Mouse (Mus musculus) hindbrain, embryonic 11.5 days (tissue): ENCODE measurements around the gene Prss32. TPM values are rescaled to one million over a fixed set of nuclear protein-coding genes. Genes with fewer than 3 reads are reported as not detected.

ENCODE experiments used
- ATAC-seq: fragments of 200-750 bp; cut with Nextera tagmentation; 2 replicates; pipeline ENCODE4 v1.8.0; 2017; ENCODE audit warnings: mild to moderate bottlenecking, moderate TSS enrichment, moderate library complexity; ENCODE audit not compliant: low FRiP score
- DNase-seq: peaks from one replicate; pipeline ENCODE4 v3.0.0-alpha.2; 2015; ENCODE audit warnings: low spot score
- H3K27ac ChIP-seq: fragments of 300-500 bp; sonication (generic); 2 replicates; pipeline ENCODE4 v1.5.1; 2014; ENCODE audit warnings: mild to moderate bottlenecking, low read depth, low read length
- H3K27me3 ChIP-seq: fragments of 300-500 bp; sonication (generic); 2 replicates; pipeline ENCODE4 v1.6.1; 2014; ENCODE audit warnings: mild to moderate bottlenecking, low read length, moderate library complexity, mixed read lengths; ENCODE audit not compliant: control insufficient read depth, insufficient read depth
- H3K36me3 ChIP-seq: fragments of 300-500 bp; sonication (generic); 2 replicates; pipeline ENCODE4 v1.6.1; 2014; ENCODE audit warnings: mild to moderate bottlenecking, low read length, moderate library complexity, mixed read lengths; ENCODE audit not compliant: control insufficient read depth, insufficient read depth
- H3K4me1 ChIP-seq: fragments of 300-500 bp; sonication (generic); replicated peaks from 2 replicates; pipeline ENCODE4 v1.6.1; 2014; ENCODE audit warnings: low read length, mixed read lengths; ENCODE audit not compliant: control insufficient read depth, insufficient read depth
- H3K4me2 ChIP-seq: fragments of 300-500 bp; sonication (generic); replicated peaks from 2 replicates; pipeline ENCODE4 v1.6.1; 2014; ENCODE audit warnings: mild to moderate bottlenecking, low read depth, low read length
- H3K4me3 ChIP-seq: fragments of 300-500 bp; sonication (generic); 2 replicates; pipeline ENCODE4 v1.5.1; 2014; ENCODE audit warnings: low read depth, low read length
- H3K9ac ChIP-seq: fragments of 300-500 bp; sonication (generic); 2 replicates; pipeline ENCODE4 v1.6.1; 2014; ENCODE audit warnings: low read depth, low read length
- H3K9me3 ChIP-seq: fragments of 300-500 bp; sonication (generic); 2 replicates; pipeline ENCODE4 v1.6.1; 2016; ENCODE audit warnings: low read length; ENCODE audit not compliant: control insufficient read depth
- WGBS: fragments of 180-500 bp; shearing (Covaris S2); extraction: QIAGEN DNeasy Blood & Tissue Kit; methylation state at CpG from one replicate; pipeline ENCODE4 v1.1.7; 2014; 5-methylcytosine and 5-hydroxymethylcytosine counted together
- polyA plus RNA-seq: library from polyadenylated mRNA; unstranded; fragments of >200 nt; fragmentation: Nextera tagmentation; extraction: Ambion mirVana; gene quantifications from 2 replicates; pipeline ENCODE4 v1.2.1, GENCODE M21; 2014

Gene Prss32
- polyA plus RNA-seq, 1 experiment from 2014 or later: not detected

- ATAC-seq: peak; percentile 86
- DNase-seq: peak; percentile 72
Observed at GRCm38 (mm10) chr17:23828271-23829001, 15.2 kb upstream of the Prss32 start.

GRCm38 (mm10) chr17:23829064-23829619 lies 14.5 kb upstream of the Prss32 start, which contains the start of gene Elob:
Elob (minus strand) TSS chr17:23829136.
- peak; percentile 97 for ATAC-seq
- whole genome bisulfite sequencing: 1% methylated on average over 19 of the region's 42 CpGs
- no peaks in the 10 kb centered on the region for H3K9me3 ChIP-seq
- H3K36me3 ChIP-seq: 0 out of 2 replicates have a peak, but pooled peaks cover 5% of the 10 kb centered on the region
- peak within 1 kb of the TSS; percentile 88 for H3K9ac ChIP-seq
- H3K4me2 ChIP-seq: peak within 1 kb of the TSS; percentile 70
- H3K27ac ChIP-seq: peak within 1 kb of the TSS; percentile 80
- H3K27me3 ChIP-seq: no peaks in the 10 kb centered on the region
- 0 out of 2 replicates have a peak, but pooled peaks cover 2% of the 10 kb centered on the region for H3K4me1 ChIP-seq
- H3K4me3 ChIP-seq: peak within 1 kb of the TSS; percentile 87
- peak; percentile 90 for DNase-seq

More at GRCm38 (mm10) chr17:23828271-23829001, 15.2 kb upstream of the Prss32 start:
- H3K9me3 ChIP-seq: no peaks in the 10 kb centered on the region
- peak overlapping the region; percentile 88 for H3K9ac ChIP-seq
- H3K27me3 ChIP-seq: no peaks in the 10 kb centered on the region
- peak overlapping the region; percentile 87 for H3K4me3 ChIP-seq
- H3K36me3 ChIP-seq: peaks cover 9% of the 10 kb centered on the region; the same call in 1 of the 2 replicates
- peak overlapping the region; percentile 80 for H3K27ac ChIP-seq
- under 1% methylated on average over 39 of the region's 47 CpGs for WGBS
- H3K4me1 ChIP-seq: 0 out of 2 replicates have a peak, but pooled peaks cover 2% of the 10 kb centered on the region
- peak overlapping the region; percentile 70 for H3K4me2 ChIP-seq

- ATAC-seq (no peak), DNase-seq (no peak)
- H3K9ac ChIP-seq: no peak overlapping the region
- H3K4me1 ChIP-seq: 0 out of 2 replicates have a peak, but pooled peaks cover 2% of the 10 kb centered on the region
- no peaks in the 10 kb centered on the region for H3K9me3 ChIP-seq
- no peak overlapping the region for H3K4me3 ChIP-seq
- whole genome bisulfite sequencing: 89% methylated on average over 1 of the region's 1 CpGs
- H3K27me3 ChIP-seq: no peaks in the 10 kb centered on the region
- no peak overlapping the region for H3K4me2 ChIP-seq
- 0 out of 2 replicates have a peak, but pooled peaks cover under 1% of the 10 kb centered on the region for H3K36me3 ChIP-seq
- no peak overlapping the region for H3K27ac ChIP-seq
Observed at GRCm38 (mm10) chr17:23831201-23831600, 12.5 kb upstream of the Prss32 start.

- no peak for DNase-seq
- ATAC-seq: no peak
- no peaks in the 10 kb centered on the region for H3K36me3 ChIP-seq
- H3K27me3 ChIP-seq: no peaks in the 10 kb centered on the region
- H3K9ac ChIP-seq: no peak within 1 kb of the TSS
- no peaks in the 10 kb centered on the region for H3K9me3 ChIP-seq
- H3K4me2 ChIP-seq: no peak within 1 kb of the TSS
- no peak within 1 kb of the TSS for H3K4me3 ChIP-seq
- 79% methylated on average over 8 of the region's 8 CpGs for WGBS
- no peak within 1 kb of the TSS for H3K27ac ChIP-seq
- no peaks in the 10 kb centered on the region for H3K4me1 ChIP-seq
Observed at GRCm38 (mm10) chr17:23836006-23836575, 7.6 kb upstream of the Prss32 start, which contains the start of gene Prss33. Prss33 (minus strand) TSS chr17:23836056.

DNA sequence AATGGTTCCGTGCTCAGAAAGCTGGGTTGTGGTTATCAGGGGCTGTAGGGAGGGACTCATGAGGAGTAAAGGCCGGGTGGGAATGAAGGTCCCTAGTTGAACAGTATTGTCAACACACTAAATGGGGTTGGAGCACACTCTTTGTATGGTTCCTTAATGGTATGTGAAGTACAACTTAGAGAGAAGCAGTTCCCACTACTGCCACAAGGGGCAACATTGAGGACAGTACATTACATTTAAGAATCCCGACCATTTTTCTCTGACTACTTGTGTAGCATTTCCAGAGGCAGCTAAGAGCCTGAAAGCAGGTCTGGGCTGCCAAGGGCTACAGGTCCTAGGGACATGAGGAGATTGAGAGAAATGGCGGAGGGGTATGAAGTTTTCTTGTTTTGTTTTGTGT lies 2.5 kb upstream of the Prss32 start:
- no peaks in the 10 kb centered on the region for H3K27me3 ChIP-seq
- H3K9ac ChIP-seq: no peak overlapping the region
- no peaks in the 10 kb centered on the region for H3K9me3 ChIP-seq
- no peak overlapping the region for H3K4me2 ChIP-seq
- no peak overlapping the region for H3K27ac ChIP-seq
- WGBS: 30% methylated on average over 4 of the region's 4 CpGs
- H3K4me3 ChIP-seq: no peak overlapping the region
- no peaks in the 10 kb centered on the region for H3K36me3 ChIP-seq
- DNase-seq: peak; percentile 84
- ATAC-seq: peak; percentile 43; the same call in 1 of the 2 replicates
- no peaks in the 10 kb centered on the region for H3K4me1 ChIP-seq

DNA sequence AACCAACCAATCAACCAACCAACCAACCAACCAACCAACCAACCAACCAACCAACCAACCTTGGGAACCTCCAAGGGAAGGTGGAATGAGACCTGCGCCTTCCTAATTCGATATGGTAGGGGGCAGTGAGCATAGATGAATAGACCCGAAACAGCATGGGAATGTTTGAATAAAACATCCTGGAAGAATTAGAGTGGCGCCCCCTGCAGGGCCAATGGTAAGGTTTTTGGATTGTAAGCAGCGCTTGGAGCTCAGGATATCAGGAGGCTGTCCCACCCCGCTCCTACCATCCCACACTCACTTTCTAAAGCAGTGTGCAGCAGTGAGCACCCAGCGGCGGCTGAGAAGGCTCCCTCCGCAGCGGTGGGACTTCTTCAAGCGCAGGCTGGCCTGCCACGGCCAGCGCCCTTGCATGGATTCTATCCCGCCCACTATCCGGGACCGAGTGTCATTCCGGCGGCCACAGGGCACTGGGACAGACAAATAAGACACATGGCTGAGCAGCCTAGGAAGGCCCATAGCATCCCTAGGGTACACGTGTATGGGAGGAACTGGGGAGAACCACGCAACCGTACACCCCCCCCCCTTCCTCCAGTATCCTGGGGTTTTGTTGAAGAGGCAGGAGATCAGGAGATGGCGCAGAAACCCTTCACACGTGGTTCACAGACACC lies 379 bp upstream of the Prss32 start:
- WGBS: 32% methylated on average over 23 of the region's 23 CpGs
- no peak overlapping the region for H3K27ac ChIP-seq
- DNase-seq: no peak
- H3K9me3 ChIP-seq: no peaks in the 10 kb centered on the region
- no peak for ATAC-seq
- no peak overlapping the region for H3K4me2 ChIP-seq
- H3K9ac ChIP-seq: no peak overlapping the region
- no peaks in the 10 kb centered on the region for H3K4me1 ChIP-seq
- no peaks in the 10 kb centered on the region for H3K36me3 ChIP-seq
- H3K27me3 ChIP-seq: no peaks in the 10 kb centered on the region
- H3K4me3 ChIP-seq: 0 out of 2 replicates have a peak overlapping the region, but pooled peaks have one; percentile 14

- Histone ChIP-seq H3K9ac (no peak overlapping the region), H3K36me3 (no peaks in the 10 kb centered on the region), H3K27me3 (no peaks in the 10 kb centered on the region), H3K27ac (no peak overlapping the region), H3K4me3 (no peak overlapping the region), H3K4me2 (no peak overlapping the region), H3K9me3 (no peaks in the 10 kb centered on the region), H3K4me1 (no peaks in the 10 kb centered on the region)
- DNase-seq (no peak), ATAC-seq (no peak)
- 59% methylated on average over 2 of the region's 2 CpGs for WGBS
Observed at GRCm38 (mm10) chr17:23850028-23850427, 6.4 kb downstream of the Prss32 start.

DNA sequence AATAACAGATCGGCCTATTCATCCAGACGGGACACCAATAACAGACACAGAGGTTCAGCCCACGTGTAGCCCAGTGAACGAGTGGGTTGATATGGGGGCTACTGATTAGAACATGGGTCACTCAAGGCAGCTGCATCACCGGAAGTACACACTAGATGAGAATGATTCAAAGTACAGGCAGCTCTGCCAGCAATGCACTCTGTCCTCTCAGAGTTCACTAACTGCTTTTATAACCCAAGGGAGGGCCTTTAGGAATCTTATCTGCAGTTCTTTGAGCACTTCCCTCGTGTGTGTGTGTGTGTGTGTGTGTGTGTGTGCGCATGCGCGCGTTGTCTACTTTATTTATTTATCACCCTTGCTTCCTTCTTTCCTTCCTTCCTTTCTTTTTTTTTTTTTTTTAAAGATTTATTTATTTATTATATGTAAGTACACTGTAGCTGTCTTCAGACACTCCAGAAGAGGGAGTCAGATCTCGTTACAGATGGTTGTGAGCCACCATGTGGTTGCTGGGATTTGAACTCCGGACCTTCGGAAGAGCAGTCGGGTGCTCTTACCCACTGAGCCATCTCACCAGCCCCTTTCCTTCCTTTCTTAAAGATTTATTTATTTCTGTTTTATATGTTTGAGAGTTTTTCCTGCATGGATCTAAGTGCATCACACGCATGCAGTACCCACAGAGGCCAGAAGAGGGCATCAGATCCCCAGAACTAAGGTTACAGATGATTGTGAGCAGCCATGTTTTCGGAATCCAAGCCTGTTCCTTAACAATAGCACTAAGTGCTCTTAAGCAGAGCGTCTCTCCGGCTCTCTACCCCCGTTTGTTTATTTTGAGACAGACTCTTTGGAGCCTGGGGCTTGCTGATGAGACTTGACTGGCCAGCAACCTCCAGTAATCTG lies 7.4 kb downstream of the Prss32 start:
- Histone ChIP-seq H3K4me3 (no peak overlapping the region), H3K9ac (no peak overlapping the region), H3K4me1 (no peaks in the 10 kb centered on the region), H3K27ac (no peak overlapping the region), H3K9me3 (no peaks in the 10 kb centered on the region), H3K36me3 (no peaks in the 10 kb centered on the region), H3K4me2 (no peak overlapping the region), H3K27me3 (no peaks in the 10 kb centered on the region)
- 62% methylated on average over 18 of the region's 19 CpGs for WGBS
- ATAC-seq (no peak), DNase-seq (peak; percentile 87)
